Mouse (Mus musculus): ENCODE data around the gene Nsmce1. TPM values are rescaled to one million over a fixed set of nuclear protein-coding genes. Genes with fewer than 3 reads are reported as not detected.
"Not testable (repeated sequence)": the region's sequence is repeated elsewhere in the genome, so short reads cannot be mapped to it uniquely, and the experiment has no call there.

The Nsmce1 gene
- polyA plus RNA-seq, 1 experiment from 2014 or later: 143 TPM

DNA sequence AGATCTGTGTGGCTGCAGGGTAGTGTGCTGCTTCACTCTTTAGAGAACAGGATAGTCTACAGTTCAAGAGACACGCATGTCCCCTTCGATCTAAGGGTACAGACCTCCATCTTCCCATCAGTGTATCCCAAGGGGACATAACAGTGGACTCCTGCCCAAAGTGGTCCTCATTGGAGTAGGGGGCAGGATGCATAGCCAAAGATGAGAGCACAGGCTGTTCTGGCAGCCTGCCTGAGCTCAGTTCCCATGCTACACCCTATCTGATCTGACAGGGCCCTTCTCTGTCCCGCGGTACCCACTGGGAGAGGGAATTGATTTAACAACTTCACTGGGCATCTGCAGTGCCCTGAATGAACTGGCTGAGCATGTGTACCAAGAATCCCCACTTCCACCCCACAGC is 37.7 kb downstream of the Nsmce1 start:
- ATAC-seq (replicated peaks; ENCODE audit: low FRiP score): no peak

DNA sequence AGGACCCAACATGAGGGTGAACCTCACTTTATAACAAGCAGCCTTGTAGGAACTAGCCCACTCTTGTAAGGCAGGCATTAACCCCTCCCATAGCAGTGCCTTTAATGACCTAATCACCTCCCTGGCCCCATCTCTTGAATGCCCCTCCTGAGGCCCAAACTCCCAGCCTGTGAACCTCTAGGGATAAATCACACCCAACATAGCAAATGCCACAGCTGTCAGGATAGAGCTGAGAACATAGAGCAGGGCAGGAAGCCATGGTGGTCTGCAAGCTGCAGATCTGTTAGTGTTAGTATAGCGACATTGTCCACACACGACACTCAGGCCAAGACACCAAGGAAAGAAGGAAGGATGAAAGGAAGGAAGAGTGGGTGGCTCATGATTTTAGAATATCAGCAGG is 40.3 kb downstream of the Nsmce1 start:
- 72% methylated on average over 2 of the region's 2 CpGs for WGBS
- H3K27ac ChIP-seq: no peak overlapping the region
- no peak for ATAC-seq (replicated peaks; ENCODE audit: low FRiP score)
- H3K9me3 ChIP-seq (replicated peaks): no peaks in the 10 kb centered on the region
- peaks cover 26% of the 10 kb centered on the region; the same call in 1 of the 2 replicates for H3K36me3 ChIP-seq
- H3K4me2 ChIP-seq: no peak overlapping the region
- no peaks in the 10 kb centered on the region for H3K4me1 ChIP-seq
- H3K4me3 ChIP-seq (replicated peaks): no peak overlapping the region
- H3K27me3 ChIP-seq: no peaks in the 10 kb centered on the region
- no peak overlapping the region for H3K9ac ChIP-seq

More for the DNA sequence above, 37.7 kb downstream of the Nsmce1 start:
- Histone ChIP-seq H3K9ac (no peak overlapping the region), H3K4me2 (no peak overlapping the region), H3K4me3 (replicated peaks) (no peak overlapping the region), H3K36me3 (peaks cover 39% of the 10 kb centered on the region; the same call in 1 of the 2 replicates), H3K27ac (no peak overlapping the region), H3K9me3 (replicated peaks) (no peaks in the 10 kb centered on the region), H3K4me1 (no peaks in the 10 kb centered on the region), H3K27me3 (no peaks in the 10 kb centered on the region)
- 95% methylated on average over 4 of the region's 4 CpGs for WGBS

DNA sequence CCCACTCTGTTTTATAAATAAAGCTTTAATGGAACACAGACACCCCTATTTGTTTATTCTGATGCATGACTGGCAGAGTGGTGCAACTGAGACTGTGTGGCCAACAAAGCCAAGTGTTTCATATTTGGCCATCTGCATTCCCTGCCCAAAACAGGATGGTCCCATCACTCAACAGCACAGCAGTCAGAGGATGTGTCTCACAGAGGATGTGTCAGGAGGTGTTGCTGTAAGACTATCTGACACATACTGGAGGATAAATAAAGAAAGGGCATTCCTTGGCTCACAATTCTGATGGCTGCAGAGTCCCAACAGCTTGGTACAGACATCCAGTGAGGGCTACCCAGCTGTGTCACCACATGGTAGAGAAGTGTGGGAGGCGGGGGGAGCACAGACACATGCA is 40.7 kb downstream of the Nsmce1 start:
- H3K9me3 ChIP-seq (replicated peaks): no peaks in the 10 kb centered on the region
- WGBS: 77% methylated on average over 1 of the region's 1 CpGs
- peaks cover 3% of the 10 kb centered on the region for H3K4me1 ChIP-seq
- H3K27me3 ChIP-seq: no peaks in the 10 kb centered on the region
- no peak for ATAC-seq (replicated peaks; ENCODE audit: low FRiP score)
- no peak overlapping the region for H3K4me3 ChIP-seq (replicated peaks)
- no peak overlapping the region for H3K4me2 ChIP-seq
- peaks cover 24% of the 10 kb centered on the region; the same call in 1 of the 2 replicates for H3K36me3 ChIP-seq
- no peak overlapping the region for H3K27ac ChIP-seq
- H3K9ac ChIP-seq: no peak overlapping the region

DNA sequence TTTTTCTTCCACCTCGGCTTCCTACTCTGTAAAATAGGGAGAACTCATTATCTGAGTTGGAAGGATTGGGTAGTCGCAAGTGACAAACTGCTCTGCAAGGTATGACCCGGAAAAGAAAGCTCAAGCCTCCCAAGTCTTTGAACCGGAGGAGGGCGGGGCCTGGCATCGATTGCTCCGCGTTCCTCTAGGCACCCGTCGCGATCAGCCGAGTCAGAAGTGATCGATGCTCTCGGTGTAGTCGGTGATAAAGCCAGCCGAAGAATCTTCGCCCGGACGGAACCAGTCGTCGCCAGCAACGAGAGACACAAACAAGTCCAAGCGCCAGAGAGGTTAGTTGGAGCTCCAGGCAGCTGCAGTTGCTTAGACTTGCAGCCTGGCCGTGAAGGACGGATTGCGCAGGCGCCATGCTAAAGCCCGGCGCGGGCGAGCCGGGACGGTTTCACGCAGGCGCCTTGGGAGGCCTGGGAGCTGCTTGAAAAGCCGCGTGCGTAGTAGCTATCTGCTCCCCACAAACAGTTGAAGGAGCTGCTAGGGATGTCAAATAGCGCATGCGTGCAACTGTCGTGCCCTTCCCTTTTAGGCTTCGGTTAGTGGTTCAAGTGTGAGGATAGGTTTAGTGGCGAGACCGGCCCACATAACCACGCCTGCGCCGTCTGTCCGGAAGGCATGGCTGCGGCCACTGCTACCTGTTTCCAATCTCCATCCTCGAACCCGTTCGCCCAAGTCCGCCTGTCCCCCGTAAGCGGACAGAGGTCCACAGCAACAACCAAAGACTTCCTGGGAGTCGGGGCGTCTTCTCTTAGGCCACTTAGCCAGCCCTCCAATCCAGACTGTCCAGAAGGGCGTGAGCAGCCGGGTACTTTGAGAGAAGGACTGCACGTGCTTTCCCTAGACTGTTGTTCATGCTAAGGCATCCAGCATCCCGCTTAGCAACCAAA is 46.7 kb downstream of the Nsmce1 start, which contains the start of gene Kdm8:
Gene Kdm8 (plus strand): TSS at position 213 of the 938 bp plus-strand sequence.
- Histone ChIP-seq H3K9ac (peak within 1 kb of the TSS; percentile 69), H3K4me2 (peak within 1 kb of the TSS; percentile 82), H3K9me3 (replicated peaks) (no peaks in the 10 kb centered on the region), H3K27me3 (no peaks in the 10 kb centered on the region), H3K36me3 (no peaks in the 10 kb centered on the region), H3K4me1 (peaks cover 19% of the 10 kb centered on the region), H3K27ac (peak within 1 kb of the TSS; percentile 99), H3K4me3 (replicated peaks) (peak within 1 kb of the TSS; percentile 77)
- WGBS: 2% methylated on average over 61 of the region's 61 CpGs
- peak; percentile 97 for ATAC-seq (replicated peaks; ENCODE audit: low FRiP score)

DNA sequence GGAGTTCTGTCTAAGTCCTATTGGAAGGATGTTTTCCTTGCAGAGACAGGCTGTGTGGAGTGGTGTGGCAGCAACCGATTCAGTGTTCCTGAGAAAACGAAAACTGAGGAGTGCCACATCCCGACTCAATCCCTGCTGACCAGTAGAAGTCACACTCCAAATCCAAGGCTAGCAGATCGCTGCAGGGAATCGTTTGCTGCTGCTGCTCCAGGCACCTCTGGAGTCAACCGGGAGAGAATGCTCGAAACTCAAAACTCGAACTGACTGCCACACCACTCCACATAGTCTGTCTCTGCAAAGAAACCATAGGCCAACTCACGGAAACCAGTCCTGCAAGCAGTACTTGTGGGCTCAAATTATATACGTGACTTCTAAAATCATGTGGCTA is 47.3 kb downstream of the Nsmce1 start:
- ATAC-seq (replicated peaks; ENCODE audit: low FRiP score): peak; percentile 16; the same call in 1 of the 2 replicates
- H3K27me3 ChIP-seq: no peaks in the 10 kb centered on the region
- H3K9me3 ChIP-seq (replicated peaks): no peaks in the 10 kb centered on the region
- peak overlapping the region; percentile 99 for H3K27ac ChIP-seq
- peaks cover 19% of the 10 kb centered on the region for H3K4me1 ChIP-seq
- H3K4me2 ChIP-seq: peak overlapping the region; percentile 82
- 16% methylated on average over 10 of the region's 10 CpGs for WGBS
- H3K9ac ChIP-seq: peak overlapping the region; percentile 69
- no peaks in the 10 kb centered on the region for H3K36me3 ChIP-seq
- peak overlapping the region; percentile 77 for H3K4me3 ChIP-seq (replicated peaks)

DNA sequence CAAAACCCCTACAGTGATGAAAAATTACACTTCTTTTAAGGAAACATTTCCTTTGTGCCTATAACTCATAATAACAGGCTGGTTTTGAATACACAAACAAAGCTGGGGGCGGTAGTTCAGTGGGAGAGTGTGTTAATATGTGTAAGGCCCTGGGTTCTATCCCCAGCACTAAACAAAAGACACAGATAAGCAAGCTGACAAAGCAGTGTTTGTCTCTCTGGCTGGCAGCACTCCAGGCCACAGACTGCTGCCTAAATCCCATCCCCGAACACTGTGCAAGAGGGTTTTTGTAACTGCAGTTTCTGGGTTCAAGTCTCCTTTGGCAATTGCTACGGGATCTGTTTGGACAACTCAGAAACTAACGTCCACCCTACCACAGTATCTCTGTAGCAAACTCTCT is 49.1 kb downstream of the Nsmce1 start:
- no peak for ATAC-seq (replicated peaks; ENCODE audit: low FRiP score)
- H3K36me3 ChIP-seq: no peaks in the 10 kb centered on the region
- 86% methylated on average over 4 of the region's 4 CpGs for WGBS
- no peaks in the 10 kb centered on the region for H3K9me3 ChIP-seq (replicated peaks)
- H3K4me1 ChIP-seq: peaks cover 19% of the 10 kb centered on the region
- no peaks in the 10 kb centered on the region for H3K27me3 ChIP-seq
- H3K4me2 ChIP-seq: no peak overlapping the region
- no peak overlapping the region for H3K27ac ChIP-seq
- H3K4me3 ChIP-seq (replicated peaks): no peak overlapping the region
- H3K9ac ChIP-seq: no peak overlapping the region

DNA sequence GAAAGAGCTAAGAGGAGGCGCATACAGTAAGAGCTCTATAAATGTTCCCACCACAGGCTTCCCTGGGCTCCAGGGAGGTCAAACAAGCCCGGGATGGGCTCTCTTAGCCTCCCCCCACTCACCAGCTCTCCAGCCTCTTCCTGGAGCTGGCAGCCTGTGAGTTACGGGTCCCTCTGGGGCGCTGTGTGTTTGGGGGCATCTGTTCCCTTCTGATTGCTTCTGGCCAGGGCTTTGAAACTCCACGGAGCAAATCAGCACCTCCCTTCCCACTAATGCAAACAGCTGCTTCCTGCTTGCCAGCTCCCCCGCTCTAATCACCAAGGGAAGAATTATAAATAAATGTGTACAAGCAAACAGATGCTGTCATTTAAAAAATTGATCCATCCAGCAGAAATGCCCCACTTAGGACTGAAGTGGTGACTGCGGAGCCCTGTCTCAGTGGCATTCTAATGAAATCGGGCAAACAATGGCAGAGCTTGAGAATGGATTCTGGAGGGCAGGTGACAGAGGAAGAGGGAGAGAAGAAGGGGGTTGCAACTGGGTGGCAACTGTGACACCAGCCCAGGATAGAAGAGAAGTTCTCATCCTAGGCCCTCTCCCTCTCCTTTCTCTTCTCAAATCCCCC is 56.6 kb downstream of the Nsmce1 start:
- Histone ChIP-seq H3K4me1 (peaks cover 7% of the 10 kb centered on the region; the same call in 1 of the 2 replicates), H3K4me3 (replicated peaks) (no peak overlapping the region), H3K9me3 (replicated peaks) (no peaks in the 10 kb centered on the region), H3K4me2 (no peak overlapping the region), H3K36me3 (no peaks in the 10 kb centered on the region), H3K27ac (no peak overlapping the region), H3K9ac (no peak overlapping the region), H3K27me3 (no peaks in the 10 kb centered on the region)
- no peak for ATAC-seq (replicated peaks; ENCODE audit: low FRiP score)
- 38% methylated on average over 8 of the region's 8 CpGs for WGBS

DNA sequence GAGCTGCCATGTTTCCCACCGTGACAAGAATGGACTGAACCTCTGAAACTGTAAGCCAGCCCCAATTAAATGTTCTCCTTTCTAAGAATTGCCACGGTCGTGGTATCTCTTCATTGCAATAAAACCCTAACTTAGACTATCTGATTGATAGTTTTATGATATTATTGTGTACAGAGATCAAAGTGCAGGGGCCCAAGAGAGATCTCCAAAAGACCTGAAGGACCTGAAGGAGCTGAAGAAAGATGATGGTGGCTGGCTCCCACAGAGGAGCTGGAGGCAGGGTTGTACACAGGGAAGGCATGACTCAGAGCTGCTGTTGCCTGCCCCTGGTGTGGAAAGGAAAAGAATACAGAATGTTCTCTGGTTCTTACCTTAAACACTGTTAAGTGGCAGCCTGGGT is 57.5 kb downstream of the Nsmce1 start:
- Histone ChIP-seq H3K9me3 (replicated peaks) (no peaks in the 10 kb centered on the region), H3K4me2 (no peak overlapping the region), H3K27me3 (no peaks in the 10 kb centered on the region), H3K4me3 (replicated peaks) (no peak overlapping the region), H3K9ac (no peak overlapping the region), H3K27ac (no peak overlapping the region), H3K4me1 (peaks cover 7% of the 10 kb centered on the region; the same call in 1 of the 2 replicates), H3K36me3 (no peaks in the 10 kb centered on the region)
- WGBS: 61% methylated on average over 3 of the region's 3 CpGs
- ATAC-seq (replicated peaks; ENCODE audit: low FRiP score): no peak

DNA sequence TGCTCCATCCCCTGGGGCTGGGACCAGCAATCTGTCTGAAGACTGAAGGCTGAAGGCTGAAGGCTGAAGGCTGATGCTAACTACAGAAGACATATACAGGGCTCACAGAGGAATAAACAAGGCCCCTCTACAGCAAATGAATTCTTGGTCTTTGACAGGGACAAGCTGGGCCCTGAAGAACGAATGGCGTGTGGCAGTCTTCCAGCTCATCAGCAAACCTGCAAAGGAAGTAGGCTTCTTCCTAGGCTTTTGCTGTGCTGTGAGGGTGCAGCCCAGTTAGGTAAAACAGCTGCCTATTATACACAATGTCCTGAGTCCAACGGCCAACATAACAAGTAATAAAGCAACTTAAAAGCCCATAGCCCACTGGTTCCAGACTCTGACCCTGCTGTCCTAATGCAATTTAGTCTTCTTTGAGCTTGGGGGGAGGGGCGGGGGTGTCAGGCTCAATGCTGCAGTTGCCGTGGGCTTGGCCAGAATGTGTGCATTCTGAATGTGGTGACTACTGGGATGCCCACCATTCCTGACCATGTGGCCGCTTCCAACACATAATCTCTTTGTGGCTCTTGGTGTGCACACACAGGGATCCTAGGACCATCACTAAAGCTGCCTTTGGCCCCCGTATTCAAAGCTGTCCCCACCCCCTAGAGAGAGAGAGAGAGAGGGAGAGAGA is 61.1 kb downstream of the Nsmce1 start:
- Histone ChIP-seq H3K27ac (no peak overlapping the region), H3K9ac (no peak overlapping the region), H3K4me3 (replicated peaks) (no peak overlapping the region), H3K36me3 (no peaks in the 10 kb centered on the region), H3K27me3 (no peaks in the 10 kb centered on the region), H3K4me1 (peaks cover 7% of the 10 kb centered on the region; the same call in 1 of the 2 replicates), H3K9me3 (replicated peaks) (no peaks in the 10 kb centered on the region), H3K4me2 (no peak overlapping the region)
- WGBS: 57% methylated on average over 7 of the region's 7 CpGs
- ATAC-seq (replicated peaks; ENCODE audit: low FRiP score): no peak

DNA sequence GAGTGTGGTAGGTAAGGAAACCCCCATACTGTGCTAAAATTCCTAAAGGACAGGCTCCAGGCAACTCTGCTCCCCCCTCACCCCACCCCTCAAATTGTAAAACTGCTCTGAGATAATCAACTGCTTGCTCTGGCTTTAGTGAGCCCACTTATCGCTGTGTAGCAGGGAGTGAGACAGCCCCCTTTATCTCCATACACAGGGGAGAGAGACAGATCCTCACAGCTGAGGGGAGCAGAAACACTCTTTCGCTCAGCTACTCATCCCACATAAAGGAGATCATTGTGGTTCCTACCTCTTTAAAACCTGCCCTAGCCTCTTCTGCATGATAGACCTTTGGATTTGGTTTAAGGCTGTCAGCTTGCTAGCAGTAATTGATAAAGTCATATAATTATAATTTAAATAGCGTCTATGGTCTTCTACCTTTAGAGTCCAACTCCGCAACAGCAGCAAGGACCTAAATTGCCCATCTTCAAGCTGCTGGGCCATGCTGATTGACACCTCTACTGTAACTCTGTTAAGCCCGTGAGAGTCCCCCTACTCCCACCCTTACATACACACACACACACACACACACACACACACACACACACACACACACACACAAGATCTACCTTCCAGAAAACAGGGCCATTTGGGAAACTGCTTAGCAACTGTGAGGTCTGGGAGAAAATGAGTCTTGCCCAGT is 62.4 kb downstream of the Nsmce1 start:
- not testable (repeated sequence) for H3K9me3 ChIP-seq (replicated peaks); H3K4me1 ChIP-seq; H3K27me3 ChIP-seq; H3K27ac ChIP-seq; H3K4me3 ChIP-seq (replicated peaks); ATAC-seq (replicated peaks; ENCODE audit: low FRiP score); H3K9ac ChIP-seq; H3K36me3 ChIP-seq; H3K4me2 ChIP-seq
- 74% methylated on average over 5 of the region's 5 CpGs for WGBS

DNA sequence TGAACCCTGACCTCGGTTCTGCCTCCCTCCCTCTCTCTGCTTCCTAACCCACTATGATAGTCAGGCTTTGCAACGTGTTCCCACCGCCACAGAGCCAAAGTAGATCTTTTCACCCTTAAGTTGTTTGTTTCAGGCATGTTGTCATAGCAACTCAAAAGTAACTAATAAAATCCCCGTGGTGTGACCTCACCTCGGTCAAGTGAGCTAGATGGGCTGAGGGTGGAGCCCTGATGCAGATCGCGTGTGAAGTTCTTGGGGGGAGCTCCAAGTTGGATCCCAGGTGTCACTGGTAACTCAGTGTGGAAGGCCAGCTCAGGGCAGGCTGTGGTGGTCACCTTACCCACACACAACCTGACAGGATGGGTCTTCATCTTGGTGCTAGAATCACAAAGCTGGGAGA is 63.0 kb downstream of the Nsmce1 start:
- Histone ChIP-seq H3K9ac (no peak overlapping the region), H3K36me3 (no peaks in the 10 kb centered on the region), H3K4me3 (replicated peaks) (no peak overlapping the region), H3K27ac (no peak overlapping the region), H3K4me1 (no peaks in the 10 kb centered on the region), H3K4me2 (no peak overlapping the region), H3K9me3 (replicated peaks) (no peaks in the 10 kb centered on the region), H3K27me3 (no peaks in the 10 kb centered on the region)
- ATAC-seq (replicated peaks; ENCODE audit: low FRiP score): no peak
- WGBS: 76% methylated on average over 7 of the region's 7 CpGs

Measured in kidney, embryonic 15.5 days (tissue).